Mouse (Mus musculus): ENCODE data around the gene Nos2. TPM values are rescaled to one million over a fixed set of nuclear protein-coding genes. Genes with fewer than 3 reads are reported as not detected.
"Not testable (repeated sequence)": the region's sequence is repeated elsewhere in the genome, so short reads cannot be mapped to it uniquely, and the experiment has no call there.

Nos2 gene
- polyA plus RNA-seq, 1 experiment from 2014 or later: 1.4 TPM

GRCm38 (mm10) chr11:78982042-78982441, 61.5 kb downstream of the Nos2 start:
- Histone ChIP-seq H3K4me2 (ENCODE audit: low read length) (peak overlapping the region; percentile 54; the same call in 1 of the 2 replicates), H3K4me3 (ENCODE audit: control insufficient read depth in 1 of 2, insufficient read depth in 1 of 2, low read depth in 1 of 2, low read length in 2 of 2) (no peak overlapping the region), H3K27me3 (ENCODE audit: control insufficient read depth, insufficient read depth, low read length) (no peaks in the 10 kb centered on the region), H3K9me3 (ENCODE audit: control insufficient read depth, low read length) (no peaks in the 10 kb centered on the region), H3K4me1 (ENCODE audit: control insufficient read depth in 2 of 2, insufficient read depth in 2 of 2, low read length in 2 of 2) (peaks cover 3 to 6% of the 10 kb centered on the region in 2 experiments; a peak in 1 of 4 replicates), H3K36me3 (ENCODE audit: control insufficient read depth, insufficient read depth, low read length) (no peaks in the 10 kb centered on the region), H3K27ac (replicated peaks in 1 of 2; ENCODE audit: control insufficient read depth in 1 of 2, insufficient read depth in 1 of 2, low read depth in 2 of 2, low read length in 2 of 2) (no peak overlapping the region), H3K9ac (ENCODE audit: low read length) (no peak overlapping the region)
- WGBS: 79% methylated on average over 2 of the region's 2 CpGs
- no peak for ATAC-seq (ENCODE audit: insufficient number of reproducible peaks, insufficient read depth, low FRiP score, low read depth)

- H3K27me3 ChIP-seq (ENCODE audit: control insufficient read depth, insufficient read depth, low read length): no peaks in the 10 kb centered on the region
- H3K4me3 ChIP-seq (ENCODE audit: control insufficient read depth in 1 of 2, insufficient read depth in 1 of 2, low read depth in 1 of 2, low read length in 2 of 2): peak overlapping the region in 1 of 2 experiments; percentile 36; a peak in 1 of 4 replicates
- ATAC-seq (ENCODE audit: insufficient number of reproducible peaks, insufficient read depth, low FRiP score, low read depth): no peak
- no peaks in the 10 kb centered on the region for H3K9me3 ChIP-seq (ENCODE audit: control insufficient read depth, low read length)
- 75% methylated on average over 12 of the region's 12 CpGs for WGBS
- peaks cover 3 to 6% of the 10 kb centered on the region in 2 experiments; a peak in 1 of 4 replicates for H3K4me1 ChIP-seq (ENCODE audit: control insufficient read depth in 2 of 2, insufficient read depth in 2 of 2, low read length in 2 of 2)
- H3K27ac ChIP-seq (replicated peaks in 1 of 2; ENCODE audit: control insufficient read depth in 1 of 2, insufficient read depth in 1 of 2, low read depth in 2 of 2, low read length in 2 of 2): no peak overlapping the region
- H3K4me2 ChIP-seq (ENCODE audit: low read length): peak overlapping the region; percentile 54
- no peak overlapping the region for H3K9ac ChIP-seq (ENCODE audit: low read length)
- no peaks in the 10 kb centered on the region for H3K36me3 ChIP-seq (ENCODE audit: control insufficient read depth, insufficient read depth, low read length)
These were observed 62.1 kb downstream of the Nos2 start for GRCm38 (mm10) chr11:78982513-78983291.

GRCm38 (mm10) chr11:78983539-78983938, 63.0 kb downstream of the Nos2 start:
- H3K4me2 ChIP-seq (ENCODE audit: low read length): peak overlapping the region; percentile 54
- no peak overlapping the region for H3K27ac ChIP-seq (replicated peaks in 1 of 2; ENCODE audit: control insufficient read depth in 1 of 2, insufficient read depth in 1 of 2, low read depth in 2 of 2, low read length in 2 of 2)
- WGBS: 75% methylated on average over 7 of the region's 7 CpGs
- no peak for ATAC-seq (ENCODE audit: insufficient number of reproducible peaks, insufficient read depth, low FRiP score, low read depth)
- H3K9me3 ChIP-seq (ENCODE audit: control insufficient read depth, low read length): no peaks in the 10 kb centered on the region
- H3K9ac ChIP-seq (ENCODE audit: low read length): peak overlapping the region; percentile 60; the same call in 1 of the 2 replicates
- H3K36me3 ChIP-seq (ENCODE audit: control insufficient read depth, insufficient read depth, low read length): no peaks in the 10 kb centered on the region
- H3K4me1 ChIP-seq (ENCODE audit: control insufficient read depth in 2 of 2, insufficient read depth in 2 of 2, low read length in 2 of 2): peaks cover 3 to 6% of the 10 kb centered on the region in 2 experiments; a peak in 1 of 4 replicates
- H3K4me3 ChIP-seq (ENCODE audit: control insufficient read depth in 1 of 2, insufficient read depth in 1 of 2, low read depth in 1 of 2, low read length in 2 of 2): peak overlapping the region; percentile 36 to 45; a peak in 3 of 4 replicates
- no peaks in the 10 kb centered on the region for H3K27me3 ChIP-seq (ENCODE audit: control insufficient read depth, insufficient read depth, low read length)

GRCm38 (mm10) chr11:78984483-78985177, 64.0 kb downstream of the Nos2 start, which contains the start of gene Lgals9:
Gene Lgals9 (minus strand): TSS chr11:78984946.
- ATAC-seq (ENCODE audit: insufficient number of reproducible peaks, insufficient read depth, low FRiP score, low read depth): peak; percentile 86
- no peaks in the 10 kb centered on the region for H3K36me3 ChIP-seq (ENCODE audit: control insufficient read depth, insufficient read depth, low read length)
- H3K4me3 ChIP-seq (ENCODE audit: control insufficient read depth in 1 of 2, insufficient read depth in 1 of 2, low read depth in 1 of 2, low read length in 2 of 2): peak within 1 kb of the TSS; percentile 36 to 45
- H3K27ac ChIP-seq (replicated peaks in 1 of 2; ENCODE audit: control insufficient read depth in 1 of 2, insufficient read depth in 1 of 2, low read depth in 2 of 2, low read length in 2 of 2): peak within 1 kb of the TSS; percentile 50 to 64
- WGBS: 44% methylated on average over 10 of the region's 10 CpGs
- no peaks in the 10 kb centered on the region for H3K27me3 ChIP-seq (ENCODE audit: control insufficient read depth, insufficient read depth, low read length)
- H3K4me1 ChIP-seq (ENCODE audit: control insufficient read depth in 2 of 2, insufficient read depth in 2 of 2, low read length in 2 of 2): peaks cover 3 to 6% of the 10 kb centered on the region in 2 experiments; a peak in 1 of 4 replicates
- 0 out of 2 replicates have a peak, but pooled peaks cover under 1% of the 10 kb centered on the region for H3K9me3 ChIP-seq (ENCODE audit: control insufficient read depth, low read length)
- peak within 1 kb of the TSS; percentile 54 for H3K4me2 ChIP-seq (ENCODE audit: low read length)
- peak within 1 kb of the TSS; percentile 60 for H3K9ac ChIP-seq (ENCODE audit: low read length)

GRCm38 (mm10) chr11:78985505-78985904, 64.9 kb downstream of the Nos2 start:
- H3K4me2 ChIP-seq (ENCODE audit: low read length): no peak overlapping the region
- H3K9me3 ChIP-seq (ENCODE audit: control insufficient read depth, low read length): peaks cover 6% of the 10 kb centered on the region; the same call in 1 of the 2 replicates
- no peak overlapping the region for H3K9ac ChIP-seq (ENCODE audit: low read length)
- peak overlapping the region in 1 of 2 experiments; percentile 39; a peak in 1 of 4 replicates for H3K27ac ChIP-seq (replicated peaks in 1 of 2; ENCODE audit: control insufficient read depth in 1 of 2, insufficient read depth in 1 of 2, low read depth in 2 of 2, low read length in 2 of 2)
- no peak overlapping the region for H3K4me3 ChIP-seq (ENCODE audit: control insufficient read depth in 1 of 2, insufficient read depth in 1 of 2, low read depth in 1 of 2, low read length in 2 of 2)
- no peaks in the 10 kb centered on the region for H3K27me3 ChIP-seq (ENCODE audit: control insufficient read depth, insufficient read depth, low read length)
- no peak for ATAC-seq (ENCODE audit: insufficient number of reproducible peaks, insufficient read depth, low FRiP score, low read depth)
- H3K4me1 ChIP-seq (ENCODE audit: control insufficient read depth in 2 of 2, insufficient read depth in 2 of 2, low read length in 2 of 2): peaks cover 3 to 6% of the 10 kb centered on the region in 2 experiments; a peak in 1 of 4 replicates
- no peaks in the 10 kb centered on the region for H3K36me3 ChIP-seq (ENCODE audit: control insufficient read depth, insufficient read depth, low read length)

GRCm38 (mm10) chr11:78986311-78987002, 65.9 kb downstream of the Nos2 start:
- no peak overlapping the region for H3K9ac ChIP-seq (ENCODE audit: low read length)
- H3K36me3 ChIP-seq (ENCODE audit: control insufficient read depth, insufficient read depth, low read length): no peaks in the 10 kb centered on the region
- peaks cover 0 to 6% of the 10 kb centered on the region in 2 experiments; a peak in 1 of 4 replicates for H3K4me1 ChIP-seq (ENCODE audit: control insufficient read depth in 2 of 2, insufficient read depth in 2 of 2, low read length in 2 of 2)
- no peak overlapping the region for H3K27ac ChIP-seq (replicated peaks in 1 of 2; ENCODE audit: control insufficient read depth in 1 of 2, insufficient read depth in 1 of 2, low read depth in 2 of 2, low read length in 2 of 2)
- H3K9me3 ChIP-seq (ENCODE audit: control insufficient read depth, low read length): peaks cover 6% of the 10 kb centered on the region; the same call in 1 of the 2 replicates
- no peak for ATAC-seq (ENCODE audit: insufficient number of reproducible peaks, insufficient read depth, low FRiP score, low read depth)
- H3K4me3 ChIP-seq (ENCODE audit: control insufficient read depth in 1 of 2, insufficient read depth in 1 of 2, low read depth in 1 of 2, low read length in 2 of 2): no peak overlapping the region
- no peak overlapping the region for H3K4me2 ChIP-seq (ENCODE audit: low read length)
- H3K27me3 ChIP-seq (ENCODE audit: control insufficient read depth, insufficient read depth, low read length): no peaks in the 10 kb centered on the region
- 77% methylated on average over 10 of the region's 10 CpGs for WGBS

GRCm38 (mm10) chr11:78989206-78989605, 68.6 kb downstream of the Nos2 start:
- H3K36me3 ChIP-seq (ENCODE audit: control insufficient read depth, insufficient read depth, low read length); H3K27ac ChIP-seq (replicated peaks in 1 of 2; ENCODE audit: control insufficient read depth in 1 of 2, insufficient read depth in 1 of 2, low read depth in 2 of 2, low read length in 2 of 2); ATAC-seq (ENCODE audit: insufficient number of reproducible peaks, insufficient read depth, low FRiP score, low read depth); H3K9me3 ChIP-seq (ENCODE audit: control insufficient read depth, low read length); H3K4me3 ChIP-seq (ENCODE audit: control insufficient read depth in 1 of 2, insufficient read depth in 1 of 2, low read depth in 1 of 2, low read length in 2 of 2); H3K9ac ChIP-seq (ENCODE audit: low read length); H3K4me1 ChIP-seq (ENCODE audit: control insufficient read depth in 2 of 2, insufficient read depth in 2 of 2, low read length in 2 of 2); H3K27me3 ChIP-seq (ENCODE audit: control insufficient read depth, insufficient read depth, low read length); H3K4me2 ChIP-seq (ENCODE audit: low read length): not testable (repeated sequence)
- 88% methylated on average over 11 of the region's 11 CpGs for WGBS
